Mouse (Mus musculus): ENCODE results near the gene Zfp217. TPM values are rescaled to one million over a fixed set of nuclear protein-coding genes. Genes with fewer than 3 reads are reported as not detected.
A peak's percentile ranks its signal among the peaks of the same experiment; 100 is the strongest.

Gene Zfp217
- total and polyA plus RNA-seq, 3 experiments, result 5.3 to 12.1 (median 10.0) TPM

- dilution Hi-C loops (cut with MboI; ENCODE audit: extremely low pct_ligation_motif_present, extremely low pct_unique_long_range_greater_than_20kb, low sequenced_read_pairs) (no loop called here), in situ Hi-C loops (cut with MboI; ENCODE audit: low pct_ligation_motif_present, low pct_unique_long_range_greater_than_20kb, low sequenced_read_pairs) (no loop called here)
- H3K9ac ChIP-seq (ENCODE audit: insufficient read depth, low read depth), result peak overlapping the region; percentile 31; the same call in 1 of the 2 replicates
- no peak overlapping the region for H3K4me3 ChIP-seq (replicated peaks in 1 of 3; ENCODE audit: low read depth in 2 of 3, low read length in 2 of 3, poor library complexity in 1 of 3)
- no peak overlapping the region for H3K27ac ChIP-seq (ENCODE audit: insufficient read depth, low read depth)
- no peak for DNase-seq (ENCODE audit: extremely low read depth)
- H3K79me2 ChIP-seq (replicated peaks; ENCODE audit: control insufficient read depth, extremely low read depth, insufficient read depth, poor library complexity, severe bottlenecking), result no peaks in the 10 kb centered on the region
- no peaks in the 10 kb centered on the region for H3K36me3 ChIP-seq (replicated peaks in 1 of 2; ENCODE audit: control insufficient read depth in 1 of 2, insufficient read depth in 1 of 2, low read length in 1 of 2)
- no peaks in the 10 kb centered on the region for H3K27me3 ChIP-seq (replicated peaks)
- peak; percentile 69 for TF ChIP-seq ZNF384 (IDR thresholded peaks at IDR 0.05; ENCODE audit: low read depth, low read length)
- no peak for TF ChIP-seq BHLHE40 (IDR thresholded peaks at IDR 0.05; ENCODE audit: low read depth, low read length)
- TF ChIP-seq RAD21 (IDR thresholded peaks at IDR 0.05; ENCODE audit: low read depth, low read length), result no peak
- H3K9me3 ChIP-seq (replicated peaks; ENCODE audit: low read length), result no peaks in the 10 kb centered on the region
- H3K4me1 ChIP-seq (ENCODE audit: control insufficient read depth in 1 of 2, insufficient read depth in 2 of 2), result peaks cover 4 to 27% of the 10 kb centered on the region in 2 experiments; a peak in 2 of 4 replicates
- H3K4me2 ChIP-seq (ENCODE audit: insufficient read depth, low read depth, poor library complexity, severe bottlenecking), result peak overlapping the region; percentile 48
These were observed 733 bp downstream of the Zfp217 start for GRCm38 (mm10) chr2:170147170-170147569.

GRCm38 (mm10) chr2:170144343-170144742 lies 3.6 kb downstream of the Zfp217 start:
- Histone ChIP-seq H3K4me1 (ENCODE audit: control insufficient read depth in 1 of 2, insufficient read depth in 2 of 2) (peaks cover 4 to 31% of the 10 kb centered on the region in 2 experiments; a peak in 2 of 4 replicates), H3K9ac (ENCODE audit: insufficient read depth, low read depth) (no peak overlapping the region), H3K27me3 (replicated peaks) (no peaks in the 10 kb centered on the region), H3K79me2 (replicated peaks; ENCODE audit: control insufficient read depth, extremely low read depth, insufficient read depth, poor library complexity, severe bottlenecking) (no peaks in the 10 kb centered on the region), H3K4me2 (ENCODE audit: insufficient read depth, low read depth, poor library complexity, severe bottlenecking) (no peak overlapping the region), H3K27ac (ENCODE audit: insufficient read depth, low read depth) (no peak overlapping the region), H3K9me3 (replicated peaks; ENCODE audit: low read length) (no peaks in the 10 kb centered on the region), H3K4me3 (replicated peaks in 1 of 3; ENCODE audit: low read depth in 2 of 3, low read length in 2 of 3, poor library complexity in 1 of 3) (no peak overlapping the region), H3K36me3 (replicated peaks in 1 of 2; ENCODE audit: control insufficient read depth in 1 of 2, insufficient read depth in 1 of 2, low read length in 1 of 2) (no peaks in the 10 kb centered on the region)
- TF ChIP-seq ZC3H11A (IDR thresholded peaks at IDR 0.05; ENCODE audit: low read depth, low read length) (no peak), ZMIZ1 (IDR thresholded peaks at IDR 0.05; ENCODE audit: low read depth, low read length) (no peak), TBP (conservative IDR thresholded peaks at IDR 0.05; ENCODE audit: low read depth, low read length) (no peak), NRF1 (IDR thresholded peaks at IDR 0.05; ENCODE audit: low read depth, low read length) (no peak), MEF2A (IDR thresholded peaks at IDR 0.05; ENCODE audit: borderline replicate concordance, low read depth, low read length) (no peak), EP300 (IDR thresholded peaks at IDR 0.05; ENCODE audit: low read length) (no peak), SMC3 (IDR thresholded peaks at IDR 0.05; ENCODE audit: low read depth, low read length) (no peak), ZNF384 (IDR thresholded peaks at IDR 0.05; ENCODE audit: low read depth, low read length) (no peak), MXI1 (IDR thresholded peaks at IDR 0.05; ENCODE audit: low read depth, low read length) (no peak), GABPA (IDR thresholded peaks at IDR 0.05; ENCODE audit: insufficient replicate concordance, low read depth, low read length) (no peak)
- dilution Hi-C loops (cut with MboI; ENCODE audit: extremely low pct_ligation_motif_present, extremely low pct_unique_long_range_greater_than_20kb, low sequenced_read_pairs) (no loop called here), in situ Hi-C loops (cut with MboI; ENCODE audit: low pct_ligation_motif_present, low pct_unique_long_range_greater_than_20kb, low sequenced_read_pairs) (no loop called here)
- DNase-seq (ENCODE audit: extremely low read depth), result no peak

- Histone ChIP-seq H3K9me3 (replicated peaks; ENCODE audit: low read length) (no peaks in the 10 kb centered on the region), H3K9ac (ENCODE audit: insufficient read depth, low read depth) (no peak overlapping the region), H3K36me3 (replicated peaks in 1 of 2; ENCODE audit: control insufficient read depth in 1 of 2, insufficient read depth in 1 of 2, low read length in 1 of 2) (no peaks in the 10 kb centered on the region), H3K27ac (ENCODE audit: insufficient read depth, low read depth) (no peak overlapping the region), H3K79me2 (replicated peaks; ENCODE audit: control insufficient read depth, extremely low read depth, insufficient read depth, poor library complexity, severe bottlenecking) (no peaks in the 10 kb centered on the region), H3K27me3 (replicated peaks) (no peaks in the 10 kb centered on the region), H3K4me1 (ENCODE audit: control insufficient read depth in 1 of 2, insufficient read depth in 2 of 2) (peaks cover 4 to 32% of the 10 kb centered on the region in 2 experiments; a peak in 2 of 4 replicates), H3K4me3 (replicated peaks in 1 of 3; ENCODE audit: low read depth in 2 of 3, low read length in 2 of 3, poor library complexity in 1 of 3) (no peak overlapping the region), H3K4me2 (ENCODE audit: insufficient read depth, low read depth, poor library complexity, severe bottlenecking) (no peak overlapping the region)
- dilution Hi-C loops (cut with MboI; ENCODE audit: extremely low pct_ligation_motif_present, extremely low pct_unique_long_range_greater_than_20kb, low sequenced_read_pairs) (no loop called here), in situ Hi-C loops (cut with MboI; ENCODE audit: low pct_ligation_motif_present, low pct_unique_long_range_greater_than_20kb, low sequenced_read_pairs) (no loop called here)
- DNase-seq (ENCODE audit: extremely low read depth), result no peak
- TF ChIP-seq MXI1 (IDR thresholded peaks at IDR 0.05; ENCODE audit: low read depth, low read length) (no peak), SIN3A (IDR thresholded peaks at IDR 0.05; ENCODE audit: low read length) (no peak), EP300 (IDR thresholded peaks at IDR 0.05; ENCODE audit: low read length) (no peak), USF1 (IDR thresholded peaks at IDR 0.05; ENCODE audit: low read depth, low read length) (no peak), NELFE (IDR thresholded peaks at IDR 0.05; ENCODE audit: low read depth, low read length) (no peak), RAD21 (IDR thresholded peaks at IDR 0.05; ENCODE audit: low read depth, low read length) (no peak), ELF1 (IDR thresholded peaks at IDR 0.05; ENCODE audit: low read depth, low read length) (no peak), MYC (IDR thresholded peaks at IDR 0.05; ENCODE audit: low read depth, low read length) (no peak), MEF2A (IDR thresholded peaks at IDR 0.05; ENCODE audit: borderline replicate concordance, low read depth, low read length) (no peak)
These were observed 4.0 kb downstream of the Zfp217 start for GRCm38 (mm10) chr2:170143861-170144260.

Data from CH12.LX (cell line).